Mouse (Mus musculus) erythroblast, embryonic 14.5 days (primary cell): ENCODE data around the gene Sh3d19.

Experiments used
- GATA1 ChIP-seq: IDR thresholded peaks from 2 replicates; pipeline ENCODE4 v1.6.1; 2012; ENCODE audit warnings: low read length, inconsistent platforms, mixed read lengths
- TAL1 ChIP-seq: IDR thresholded peaks from 3 replicates; pipeline ENCODE4 v1.6.1; 2012; ENCODE audit warnings: low read length, inconsistent platforms, mixed read lengths

GRCm38 (mm10) chr3:86103449-86104291, 132.8 kb downstream of the Sh3d19 start:
- TF ChIP-seq GATA1, result no peak
- no peak for TF ChIP-seq TAL1
